Mouse (Mus musculus): ENCODE data around the gene Gm10188. TPM values are rescaled to one million over a fixed set of nuclear protein-coding genes. Genes with fewer than 3 reads are reported as not detected.

Gene Gm10188
- not detected in 2 replicates for polyA plus RNA-seq (2012; rRNA removed)

DNA sequence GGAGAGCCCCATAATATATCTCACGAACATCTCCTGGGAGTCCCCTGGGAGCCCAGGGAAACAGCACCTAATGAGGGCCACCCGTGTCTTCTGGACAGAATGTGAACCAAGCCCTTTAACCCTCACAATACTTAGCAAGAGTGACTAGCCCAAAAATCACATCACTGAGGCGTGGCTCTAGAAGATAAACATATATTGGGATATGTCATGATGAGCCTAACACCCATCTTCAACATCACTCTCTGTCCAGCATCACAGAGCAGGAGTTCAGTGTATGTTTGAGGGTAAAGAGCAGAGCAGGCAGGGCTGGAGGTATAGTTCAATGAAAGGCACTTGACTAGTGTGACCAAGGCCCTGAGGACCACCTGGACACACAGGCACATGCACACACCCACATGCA, at the start of gene Gm10188:
Gm10188 (minus strand) TSS at position 101 of the 400 bp plus-strand sequence.
- TF ChIP-seq POLR2A (IDR thresholded peaks at IDR 0.05; ENCODE audit: borderline replicate concordance, extremely low read depth, insufficient read depth, insufficient read length, poor library complexity, severe bottlenecking) = no peak
- DNase-seq (ENCODE audit: low read depth) = no peak

DNA sequence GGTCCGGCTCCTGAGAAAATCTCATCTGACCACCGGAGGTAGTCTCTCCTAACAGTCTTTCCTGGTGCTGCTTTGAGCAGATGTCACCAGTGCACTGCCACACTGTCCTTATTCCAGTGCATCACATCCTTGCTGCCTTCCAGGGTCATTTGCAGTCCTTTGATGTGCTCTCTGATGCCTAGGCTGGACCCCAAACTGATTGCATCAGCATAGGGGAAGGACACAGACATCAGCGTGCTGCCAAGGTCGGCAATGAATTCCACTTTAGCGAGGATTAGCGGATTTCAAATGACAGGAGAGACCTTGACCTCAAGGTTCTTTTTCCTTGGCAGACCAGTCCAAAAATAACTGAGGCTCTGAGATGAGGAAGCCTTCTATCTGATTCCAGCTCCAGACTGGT, 47.6 kb upstream of the Gm10188 start:
- TF ChIP-seq CTCF (IDR thresholded peaks at IDR 0.05; ENCODE audit: borderline replicate concordance, extremely low read depth, insufficient read depth, insufficient read length) (no peak), POLR2A (IDR thresholded peaks at IDR 0.05; ENCODE audit: borderline replicate concordance, extremely low read depth, insufficient read depth, insufficient read length, poor library complexity, severe bottlenecking) (no peak)
- no peak for DNase-seq (ENCODE audit: low read depth)

DNA sequence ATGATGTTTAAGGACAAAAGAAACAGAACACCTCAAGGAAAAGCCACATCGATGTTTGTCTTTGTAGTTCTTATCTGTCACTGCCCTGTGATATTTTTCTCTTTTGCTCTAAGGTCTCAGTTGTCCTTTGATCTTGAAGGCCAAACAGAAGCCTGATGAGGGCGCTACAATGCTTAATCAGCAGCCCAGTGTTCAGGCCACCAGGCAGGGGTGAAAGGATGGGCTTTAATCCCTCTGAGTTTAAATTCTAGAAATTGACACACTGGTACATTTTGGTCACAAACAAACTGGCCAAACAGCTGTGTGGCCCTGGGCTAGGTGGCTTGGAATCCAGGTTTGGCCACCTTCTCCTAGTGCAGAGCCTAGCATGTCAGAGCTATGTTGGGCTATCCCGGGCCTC, 47.1 kb upstream of the Gm10188 start:
- DNase-seq (ENCODE audit: low read depth) = no peak
- TF ChIP-seq CTCF (IDR thresholded peaks at IDR 0.05; ENCODE audit: borderline replicate concordance, extremely low read depth, insufficient read depth, insufficient read length) = no peak
- TF ChIP-seq POLR2A (IDR thresholded peaks at IDR 0.05; ENCODE audit: borderline replicate concordance, extremely low read depth, insufficient read depth, insufficient read length, poor library complexity, severe bottlenecking) = no peak

DNA sequence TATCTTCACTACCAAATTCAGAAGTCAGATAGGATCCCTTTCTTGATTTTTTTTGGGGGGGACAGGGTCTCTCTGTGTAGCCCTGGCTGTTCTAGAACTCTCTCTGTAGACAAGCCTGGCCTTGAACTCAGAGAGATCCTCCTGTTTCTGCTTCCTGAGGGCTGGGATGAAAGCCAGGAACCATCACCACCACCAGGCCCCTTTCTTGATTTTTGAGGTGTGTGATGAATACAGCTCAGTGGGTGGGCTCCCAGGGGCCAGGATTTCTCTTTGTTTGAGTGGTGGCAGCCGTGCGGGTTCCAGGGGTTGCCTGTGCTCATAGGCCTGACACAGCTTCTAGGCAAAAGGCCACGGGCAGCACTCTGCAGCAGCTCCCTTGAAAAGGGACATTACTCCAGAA, 41.7 kb upstream of the Gm10188 start:
- DNase-seq (ENCODE audit: low read depth) = no peak
- no peak for TF ChIP-seq CTCF (IDR thresholded peaks at IDR 0.05; ENCODE audit: borderline replicate concordance, extremely low read depth, insufficient read depth, insufficient read length)
- no peak for TF ChIP-seq POLR2A (IDR thresholded peaks at IDR 0.05; ENCODE audit: borderline replicate concordance, extremely low read depth, insufficient read depth, insufficient read length, poor library complexity, severe bottlenecking)

DNA sequence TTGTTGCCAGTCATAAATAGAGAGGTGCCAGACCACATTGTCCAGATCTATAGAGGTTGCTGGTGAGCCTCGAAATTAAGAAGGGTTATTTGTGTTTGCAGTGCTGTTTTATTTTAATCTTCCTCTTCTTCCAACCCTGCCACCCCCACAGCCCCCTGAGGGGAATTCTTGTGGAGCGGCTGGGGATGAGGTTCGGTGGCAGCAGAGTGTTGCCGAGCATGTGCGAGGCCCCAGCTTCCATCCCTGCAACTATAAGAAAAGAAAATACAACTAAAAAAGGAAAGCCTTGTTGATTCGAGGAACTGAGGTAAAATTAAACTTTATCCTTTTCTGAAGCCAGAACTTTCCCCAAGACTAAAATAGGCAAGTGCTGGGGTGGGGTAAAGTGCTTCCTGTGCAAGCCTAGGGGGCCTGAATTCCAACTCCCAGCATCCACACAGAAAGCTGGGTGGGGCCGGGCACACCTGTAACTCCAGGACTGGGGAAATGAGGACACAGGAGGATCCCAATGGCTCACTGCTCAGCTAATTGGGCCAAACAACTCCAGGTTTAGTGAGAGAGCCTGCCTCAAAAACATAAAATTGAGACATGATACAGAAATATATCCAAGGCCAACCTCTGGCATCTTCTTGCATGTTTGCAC, 39.0 kb upstream of the Gm10188 start:
- TF ChIP-seq CTCF (IDR thresholded peaks at IDR 0.05; ENCODE audit: borderline replicate concordance, extremely low read depth, insufficient read depth, insufficient read length) (no peak), POLR2A (IDR thresholded peaks at IDR 0.05; ENCODE audit: borderline replicate concordance, extremely low read depth, insufficient read depth, insufficient read length, poor library complexity, severe bottlenecking) (no peak)
- DNase-seq (ENCODE audit: low read depth) = no peak

DNA sequence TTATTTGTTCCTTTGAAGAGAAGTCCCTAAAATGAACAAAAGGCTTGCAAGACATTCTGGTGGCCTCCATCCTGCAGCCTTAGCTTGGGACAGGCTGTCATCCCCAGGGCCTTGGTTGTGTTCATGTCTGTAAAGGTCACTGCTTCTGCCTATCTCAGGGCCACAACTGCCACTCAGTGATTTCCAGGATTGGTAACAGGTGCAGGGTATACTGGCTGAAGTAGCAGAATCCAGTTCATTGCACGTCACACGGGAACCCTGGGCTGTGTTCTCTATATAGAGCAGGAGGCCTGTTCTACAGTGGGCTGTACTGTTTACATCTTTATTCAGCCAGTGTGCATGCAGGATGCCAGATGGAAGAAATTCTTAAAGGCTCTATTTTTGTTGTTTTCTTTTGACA, 38.4 kb upstream of the Gm10188 start:
- no peak for TF ChIP-seq POLR2A (IDR thresholded peaks at IDR 0.05; ENCODE audit: borderline replicate concordance, extremely low read depth, insufficient read depth, insufficient read length, poor library complexity, severe bottlenecking)
- no peak for TF ChIP-seq CTCF (IDR thresholded peaks at IDR 0.05; ENCODE audit: borderline replicate concordance, extremely low read depth, insufficient read depth, insufficient read length)
- no peak for DNase-seq (ENCODE audit: low read depth)

DNA sequence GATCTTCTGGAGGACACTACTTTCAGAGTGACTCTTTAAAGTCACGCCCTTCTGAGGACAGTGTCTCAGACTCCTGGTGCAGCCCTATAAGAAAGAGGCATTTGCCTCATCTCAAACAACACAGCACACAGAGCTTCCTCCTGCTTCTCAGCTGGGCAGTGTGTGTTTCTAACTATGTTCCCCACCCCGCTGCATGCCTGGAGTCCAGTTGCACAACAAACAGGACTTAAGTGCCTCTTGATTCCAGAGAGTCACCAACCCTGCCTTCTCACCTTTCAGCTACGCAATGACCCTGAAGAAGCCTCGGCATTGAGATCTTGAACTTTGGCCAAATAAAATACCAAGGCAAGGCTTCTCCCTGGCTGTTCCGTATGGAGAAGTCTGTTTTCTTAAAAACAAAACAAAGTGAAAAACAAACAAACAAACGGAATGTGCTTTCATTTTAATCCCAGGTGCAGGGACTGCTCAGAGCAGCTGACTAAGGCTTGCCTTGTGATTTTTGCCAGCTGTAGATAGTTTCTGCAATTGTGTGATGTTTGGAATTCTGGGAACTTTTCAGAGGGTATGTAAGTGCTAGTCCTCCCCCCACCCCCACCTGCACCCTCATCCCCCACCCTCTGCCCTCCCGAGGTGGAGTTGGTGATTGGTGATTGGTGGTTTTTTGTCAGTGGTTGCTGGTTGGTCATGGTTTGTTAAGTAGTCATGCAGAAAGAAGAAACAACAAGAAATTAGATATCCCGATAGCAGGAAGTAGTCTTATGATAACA, 37.4 kb upstream of the Gm10188 start:
- DNase-seq (ENCODE audit: low read depth) = no peak
- no peak for TF ChIP-seq CTCF (IDR thresholded peaks at IDR 0.05; ENCODE audit: borderline replicate concordance, extremely low read depth, insufficient read depth, insufficient read length)
- no peak for TF ChIP-seq POLR2A (IDR thresholded peaks at IDR 0.05; ENCODE audit: borderline replicate concordance, extremely low read depth, insufficient read depth, insufficient read length, poor library complexity, severe bottlenecking)

DNA sequence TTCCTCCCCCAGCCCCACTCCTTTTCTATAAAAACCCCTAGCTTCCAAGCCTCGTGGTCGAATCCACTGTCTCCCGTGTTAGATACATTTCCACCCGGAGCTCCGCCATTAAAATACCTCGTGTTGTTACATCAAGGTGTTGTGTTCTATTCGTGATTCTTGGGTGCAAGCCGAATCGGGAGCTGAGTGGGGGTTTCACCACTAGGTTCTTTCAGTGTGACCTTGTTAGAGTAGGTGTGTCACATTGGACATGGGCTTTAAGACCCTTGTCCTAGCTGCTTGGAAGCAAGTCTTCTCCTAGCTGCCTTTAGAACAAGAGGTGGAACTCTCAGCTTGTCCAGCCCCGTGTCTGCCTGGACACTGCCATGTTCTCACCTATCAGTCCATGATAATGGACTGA, 36.4 kb upstream of the Gm10188 start:
- TF ChIP-seq POLR2A (IDR thresholded peaks at IDR 0.05; ENCODE audit: borderline replicate concordance, extremely low read depth, insufficient read depth, insufficient read length, poor library complexity, severe bottlenecking) (no peak), CTCF (IDR thresholded peaks at IDR 0.05; ENCODE audit: borderline replicate concordance, extremely low read depth, insufficient read depth, insufficient read length) (no peak)
- no peak for DNase-seq (ENCODE audit: low read depth)

DNA sequence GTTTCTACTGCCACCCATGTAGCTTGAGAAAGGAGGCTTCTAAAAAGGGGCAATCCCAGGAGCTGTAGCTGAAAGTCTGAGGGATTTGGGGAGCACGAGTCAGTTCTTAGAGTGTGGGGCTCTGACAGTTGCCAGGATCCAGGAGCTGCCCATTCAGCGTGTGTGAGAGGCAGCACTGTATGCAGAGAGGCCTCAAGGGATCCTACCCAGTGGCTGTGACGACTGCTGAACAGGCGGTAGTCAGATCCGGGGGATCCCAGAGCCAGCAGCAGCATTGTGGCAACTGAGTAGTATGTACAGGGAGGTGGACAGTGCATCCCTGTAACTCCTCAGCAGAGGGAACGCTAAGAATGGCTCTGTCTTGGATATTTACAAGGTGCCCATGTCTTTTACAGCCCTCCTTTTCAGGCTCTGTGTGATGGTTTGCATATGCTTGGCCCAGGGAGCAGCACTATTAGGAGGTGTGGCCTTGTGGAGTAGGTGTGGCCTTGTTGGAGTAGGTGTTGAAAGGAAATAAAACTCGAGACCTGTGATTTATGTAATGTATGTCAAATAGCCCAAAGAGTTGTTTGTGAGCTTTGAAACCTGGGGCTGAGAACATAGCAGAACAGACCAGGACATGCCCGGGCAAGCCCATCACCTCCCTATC, 35.8 kb upstream of the Gm10188 start:
- TF ChIP-seq POLR2A (IDR thresholded peaks at IDR 0.05; ENCODE audit: borderline replicate concordance, extremely low read depth, insufficient read depth, insufficient read length, poor library complexity, severe bottlenecking) (no peak), CTCF (IDR thresholded peaks at IDR 0.05; ENCODE audit: borderline replicate concordance, extremely low read depth, insufficient read depth, insufficient read length) (no peak)
- no peak for DNase-seq (ENCODE audit: low read depth)

DNA sequence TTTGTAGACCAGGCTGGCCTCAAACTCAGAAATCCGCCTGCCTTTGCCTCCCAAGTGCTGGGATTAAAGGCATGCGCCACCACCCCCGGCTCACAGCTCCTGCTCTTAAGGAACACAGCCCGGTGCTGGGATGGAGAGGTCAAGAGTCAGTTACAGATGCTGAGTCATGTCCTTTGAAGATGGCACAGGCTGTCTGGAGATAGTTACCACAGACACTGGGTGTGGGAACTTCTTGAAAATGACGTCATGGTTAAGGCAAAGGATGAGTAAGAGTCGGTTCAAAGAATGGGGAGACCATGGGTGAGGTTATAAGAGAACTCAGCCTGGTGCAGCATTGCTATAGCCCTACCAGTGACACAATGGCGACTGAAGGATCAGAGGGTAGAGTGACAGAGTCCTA, 35.0 kb upstream of the Gm10188 start:
- TF ChIP-seq CTCF (IDR thresholded peaks at IDR 0.05; ENCODE audit: borderline replicate concordance, extremely low read depth, insufficient read depth, insufficient read length) (no peak), POLR2A (IDR thresholded peaks at IDR 0.05; ENCODE audit: borderline replicate concordance, extremely low read depth, insufficient read depth, insufficient read length, poor library complexity, severe bottlenecking) (no peak)
- no peak for DNase-seq (ENCODE audit: low read depth)

DNA sequence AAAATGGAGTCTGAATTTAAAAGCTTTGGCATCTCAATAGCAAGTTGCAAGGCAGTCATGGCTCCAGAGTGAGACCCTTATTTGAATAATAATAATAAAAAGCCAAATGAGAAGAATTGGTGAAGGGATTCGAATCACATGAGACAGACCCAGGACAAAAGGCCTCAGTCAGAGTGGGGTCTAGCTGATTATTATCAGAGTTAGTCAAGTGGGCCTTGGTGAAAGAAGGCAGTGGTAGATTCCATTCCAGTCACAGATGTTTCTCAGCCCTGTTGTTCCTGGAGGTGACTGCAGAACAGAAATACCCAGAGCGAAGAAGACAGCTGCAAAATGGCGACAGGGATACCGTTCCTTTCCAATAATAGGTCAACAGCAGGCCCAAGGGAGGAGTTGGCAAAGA, 34.1 kb upstream of the Gm10188 start:
- DNase-seq (ENCODE audit: low read depth) = no peak
- TF ChIP-seq CTCF (IDR thresholded peaks at IDR 0.05; ENCODE audit: borderline replicate concordance, extremely low read depth, insufficient read depth, insufficient read length) (no peak), POLR2A (IDR thresholded peaks at IDR 0.05; ENCODE audit: borderline replicate concordance, extremely low read depth, insufficient read depth, insufficient read length, poor library complexity, severe bottlenecking) (no peak)
